Mouse (Mus musculus): Measurements from ENCODE around the gene Aldh1b1.

Gene Aldh1b1

DNA sequence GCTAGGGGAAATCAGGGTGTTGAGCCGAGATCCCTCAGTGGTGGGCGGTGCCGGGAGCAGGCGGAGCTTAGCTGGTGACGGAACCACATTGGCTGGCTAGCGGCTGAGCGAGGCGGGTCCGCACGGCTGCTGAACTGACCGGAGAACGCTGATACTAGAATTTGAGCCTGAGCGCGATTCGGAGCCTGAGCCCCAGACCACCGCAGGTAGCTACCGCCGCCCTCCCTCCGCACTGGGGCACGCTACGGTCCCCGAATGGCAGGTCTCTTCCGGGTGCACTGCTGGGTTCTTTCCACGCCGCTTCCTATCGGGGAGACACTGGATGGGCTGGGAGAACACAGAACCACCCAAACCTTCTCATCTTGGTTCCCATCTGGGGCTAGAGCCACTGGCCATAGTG is at the start of gene Aldh1b1:
TSS of gene Aldh1b1 (plus strand) at position 59 of the 400 bp plus-strand sequence.
- no peak for DNase-seq (ENCODE audit: low spot score)

DNA sequence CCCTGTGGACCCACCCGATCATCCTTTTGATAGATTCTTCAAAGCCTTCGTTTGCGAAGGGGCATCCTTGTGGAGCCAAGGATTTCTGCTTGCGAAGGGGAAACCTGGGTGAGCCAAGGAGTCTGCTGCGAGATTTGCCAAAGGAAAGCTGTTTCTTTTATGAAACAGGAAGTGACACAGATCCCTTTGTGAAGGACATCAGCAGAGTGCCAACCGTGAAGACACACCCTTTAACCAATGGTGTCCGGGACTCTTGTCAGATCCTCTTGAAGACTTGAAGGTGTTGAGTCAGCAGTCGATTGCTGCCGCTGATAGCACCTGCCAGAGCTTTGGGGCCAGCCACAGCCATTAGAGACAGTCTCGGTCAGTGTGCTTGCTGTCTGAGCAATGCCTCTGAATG is 49.4 kb upstream of the Aldh1b1 start:
- DNase-seq (ENCODE audit: low spot score), result no peak

DNA sequence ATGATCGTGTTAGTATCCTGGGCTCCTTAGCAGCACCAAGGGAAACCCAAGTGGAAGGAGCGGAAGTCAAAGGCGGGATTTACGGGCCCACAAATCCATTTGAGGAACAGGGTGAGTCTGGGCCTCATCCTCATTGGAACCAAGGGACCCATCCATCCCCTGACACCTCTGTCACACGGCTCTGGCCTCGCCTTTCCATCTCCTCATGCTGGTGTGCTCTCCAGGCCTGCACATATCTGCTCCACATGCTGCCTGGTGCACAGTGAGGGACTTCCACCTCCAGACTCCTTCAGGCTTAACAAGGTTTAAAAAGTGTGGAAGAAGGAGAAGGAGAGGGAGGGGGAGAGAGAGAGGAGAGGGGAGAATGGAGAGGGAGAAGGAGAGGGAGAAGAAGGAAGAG is 48.3 kb upstream of the Aldh1b1 start:
- no peak for DNase-seq (ENCODE audit: low spot score)

DNA sequence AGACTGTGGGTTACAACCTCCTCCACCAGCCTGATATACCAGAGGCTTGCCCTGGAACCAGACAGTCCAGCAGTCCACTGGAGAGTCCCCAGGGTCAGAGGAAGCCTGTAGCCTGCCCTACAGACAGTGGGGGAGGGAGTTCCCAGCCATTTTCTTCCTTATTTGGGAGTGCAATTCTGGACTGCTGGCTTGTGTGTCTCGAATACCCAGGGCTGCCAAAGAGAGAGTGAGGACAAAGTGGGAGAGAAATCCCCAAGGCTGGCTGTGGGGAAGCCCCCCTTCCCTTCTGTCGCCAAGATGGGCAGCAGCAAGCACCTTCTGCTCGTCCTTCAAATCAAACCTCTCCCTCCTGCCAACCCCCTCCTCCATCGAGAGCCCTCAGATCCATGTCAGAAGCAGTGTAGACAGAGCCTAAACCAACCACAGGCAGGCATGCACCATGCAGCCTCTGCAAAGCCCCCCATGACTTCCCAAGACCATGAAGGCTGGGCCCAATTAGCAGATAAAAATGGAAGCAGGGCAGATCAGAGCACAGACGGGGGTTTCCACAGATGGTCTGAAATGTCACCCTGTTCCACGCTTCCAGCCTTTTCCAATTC is 45.5 kb upstream of the Aldh1b1 start:
- no peak for DNase-seq (ENCODE audit: low spot score)

DNA sequence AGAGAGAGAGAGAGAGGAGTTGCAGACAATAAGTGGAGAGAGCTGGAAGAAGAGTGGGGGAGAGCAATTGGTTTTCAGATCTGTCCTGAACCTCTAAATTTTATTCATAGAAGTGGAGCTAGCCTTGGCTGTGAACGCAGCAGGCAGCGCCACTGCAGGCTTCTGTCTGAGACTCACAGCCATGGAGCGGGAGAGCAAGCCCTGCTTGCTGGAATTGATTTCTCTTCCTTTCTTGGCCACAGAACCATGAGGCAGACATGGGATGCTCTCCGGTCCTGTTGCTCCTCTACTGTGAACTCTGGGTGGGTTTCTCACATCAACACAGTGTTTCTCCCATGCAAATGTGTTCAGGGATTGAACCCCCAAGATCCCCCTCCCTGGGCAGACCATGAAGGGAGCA is 44.7 kb upstream of the Aldh1b1 start:
- DNase-seq (ENCODE audit: low spot score), result no peak

DNA sequence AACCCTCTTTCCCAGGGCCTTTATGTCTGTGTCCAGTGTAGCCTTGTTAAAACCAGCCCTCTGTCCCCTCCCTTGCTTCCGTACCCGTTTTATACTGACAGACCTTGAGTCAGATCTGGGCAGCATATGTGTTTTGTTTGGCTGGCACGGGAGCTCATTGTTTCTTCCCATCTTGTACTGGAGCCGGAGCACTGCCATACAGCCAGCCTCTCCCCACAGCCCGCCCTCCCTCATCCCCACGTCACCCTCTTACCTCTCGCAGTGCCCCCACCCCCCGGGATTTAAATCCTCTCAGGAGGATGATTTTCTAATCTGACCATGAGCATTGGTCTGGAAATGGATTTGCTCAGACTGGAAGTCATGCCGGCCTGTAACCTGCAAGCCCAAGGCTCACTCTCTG is 43.7 kb upstream of the Aldh1b1 start:
- no peak for DNase-seq (ENCODE audit: low spot score)

DNA sequence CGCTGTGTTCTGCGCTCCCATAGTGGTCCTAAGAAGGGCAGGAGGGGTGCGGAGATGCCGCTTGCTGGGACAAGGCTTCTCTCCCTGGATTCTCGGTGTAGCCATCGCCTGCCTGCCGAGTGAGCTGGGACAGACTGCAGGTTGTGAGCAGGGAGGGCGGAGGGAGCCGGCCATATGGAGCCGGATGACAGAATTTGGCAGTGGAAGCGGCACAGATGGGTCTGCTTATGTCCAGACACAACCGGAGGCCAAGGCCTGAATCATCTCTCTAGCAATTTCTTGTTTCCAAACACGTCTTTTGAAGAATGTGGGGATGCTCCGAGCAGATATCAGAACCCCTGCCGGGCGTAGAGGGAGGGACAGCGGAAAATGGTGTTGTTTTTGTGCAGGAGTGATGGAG is 42.9 kb upstream of the Aldh1b1 start:
- DNase-seq (ENCODE audit: low spot score), result no peak

DNA sequence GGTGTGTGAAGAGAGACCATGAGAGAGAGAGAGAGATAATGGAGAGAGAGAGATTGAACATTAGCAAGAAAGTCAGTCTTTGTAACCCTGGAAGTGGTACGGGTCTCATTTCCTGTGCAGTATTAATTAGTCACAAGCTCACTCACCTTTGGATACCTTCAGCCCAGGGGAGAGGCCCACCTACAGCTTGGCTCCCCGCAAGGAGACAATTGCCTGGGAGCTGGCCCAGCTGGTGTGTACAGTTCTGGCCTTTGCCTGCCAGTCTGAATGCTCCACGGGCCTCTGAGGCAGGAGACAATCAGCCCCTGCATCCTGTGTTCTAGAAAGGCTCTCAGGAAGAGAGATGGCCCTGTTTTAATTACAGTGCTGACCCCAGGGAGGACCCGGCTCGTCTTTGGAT is 40.9 kb upstream of the Aldh1b1 start:
- no peak for DNase-seq (ENCODE audit: low spot score)

DNA sequence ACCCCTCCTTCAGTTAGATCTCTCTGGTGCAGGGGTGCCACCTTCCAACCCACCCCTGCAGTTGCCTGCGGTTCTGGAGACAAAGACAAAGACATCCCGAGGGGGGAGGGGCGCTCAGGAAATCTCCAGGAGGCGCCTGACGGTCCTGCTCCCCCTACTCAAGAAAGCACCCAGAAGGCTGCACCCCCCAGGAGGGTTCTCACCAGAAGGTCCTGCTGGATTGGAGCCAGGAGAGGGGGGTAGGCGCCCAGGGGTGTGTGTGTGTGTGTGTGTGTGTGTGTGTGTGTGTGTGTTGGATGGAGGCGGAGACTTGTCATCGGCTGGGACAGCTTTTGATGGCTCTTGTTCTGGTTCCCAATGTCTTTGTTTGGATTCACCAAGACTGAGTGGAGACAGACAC is 39.4 kb upstream of the Aldh1b1 start:
- DNase-seq (ENCODE audit: low spot score), result no peak

DNA sequence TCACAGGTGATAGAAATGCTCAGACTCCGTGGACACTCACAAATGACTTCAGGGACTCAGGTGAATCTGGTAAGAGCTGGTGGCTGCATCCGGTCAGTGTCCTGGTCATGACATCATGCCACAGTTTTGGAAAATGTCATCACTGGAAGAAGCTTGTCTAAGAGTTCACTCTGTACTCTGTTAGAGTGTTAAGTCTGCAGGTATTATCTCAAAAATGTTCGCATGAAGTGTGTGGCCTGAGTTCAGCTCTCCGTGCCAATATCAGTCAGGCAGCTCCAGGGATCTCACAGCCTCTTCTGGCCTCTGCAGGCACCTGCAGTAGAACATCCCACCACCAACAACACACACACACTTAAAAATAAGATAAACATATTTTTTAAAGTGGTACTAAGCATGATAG is 36.2 kb upstream of the Aldh1b1 start:
- DNase-seq (ENCODE audit: low spot score), result no peak

DNA sequence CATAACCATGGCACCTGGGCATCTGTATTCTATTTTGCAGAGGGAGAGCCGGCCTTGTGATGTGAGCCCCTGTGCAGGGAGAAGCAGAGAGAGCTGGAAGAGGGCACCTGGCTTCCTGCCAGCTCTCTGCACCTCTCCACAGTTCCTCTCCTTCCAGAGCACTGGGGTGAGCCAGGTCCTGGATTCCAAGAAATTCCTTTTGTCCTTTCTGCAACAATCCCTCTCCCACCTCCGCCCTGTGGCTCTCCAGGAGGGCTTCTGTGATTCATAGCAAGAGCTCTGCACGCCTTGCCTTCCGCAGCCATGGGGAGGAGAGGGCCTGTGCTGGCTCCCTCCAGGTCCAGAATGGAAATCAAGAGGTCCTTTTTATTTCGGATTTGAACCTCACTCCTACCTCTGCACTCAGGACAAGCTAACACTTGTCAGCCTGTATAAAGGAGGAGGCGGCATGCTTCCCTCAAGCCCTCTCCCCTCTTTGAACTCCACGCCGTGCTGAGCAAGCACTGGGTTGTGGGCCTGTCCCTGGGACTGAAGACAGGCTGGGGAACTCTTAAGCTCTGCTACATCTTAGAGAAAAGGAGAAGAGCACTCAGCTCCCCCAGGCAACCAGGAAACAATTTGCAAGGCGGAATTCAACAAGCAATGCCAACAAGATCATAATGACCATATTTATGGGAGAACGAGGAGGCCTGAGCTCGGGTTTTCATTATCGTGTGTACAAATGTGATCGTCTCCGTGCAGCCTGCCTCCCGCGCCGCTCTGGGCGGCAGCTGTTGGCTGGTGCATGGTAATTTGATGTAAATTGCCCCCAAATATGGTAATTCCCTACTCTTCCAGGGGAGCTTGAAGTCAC is 35.3 kb upstream of the Aldh1b1 start:
- no peak for DNase-seq (ENCODE audit: low spot score)

DNA sequence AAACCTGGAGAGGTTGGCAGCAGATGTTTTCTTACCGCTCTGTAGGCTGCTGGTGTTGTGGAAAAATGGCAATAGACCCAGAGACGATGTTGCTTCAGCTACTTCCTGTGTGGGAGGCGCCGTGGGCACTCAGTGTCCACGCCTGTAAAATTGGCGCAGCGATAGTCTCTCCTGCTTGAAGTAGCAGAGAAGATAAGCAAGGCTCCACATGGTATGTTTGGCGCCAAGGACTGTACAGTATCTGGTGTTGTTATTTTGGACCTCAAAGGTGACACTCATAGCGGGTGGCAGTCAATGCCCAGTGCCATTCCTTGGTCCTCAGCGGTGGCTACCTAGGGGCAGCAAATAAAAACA is 34.7 kb upstream of the Aldh1b1 start:
- DNase-seq (ENCODE audit: low spot score), result no peak

DNA sequence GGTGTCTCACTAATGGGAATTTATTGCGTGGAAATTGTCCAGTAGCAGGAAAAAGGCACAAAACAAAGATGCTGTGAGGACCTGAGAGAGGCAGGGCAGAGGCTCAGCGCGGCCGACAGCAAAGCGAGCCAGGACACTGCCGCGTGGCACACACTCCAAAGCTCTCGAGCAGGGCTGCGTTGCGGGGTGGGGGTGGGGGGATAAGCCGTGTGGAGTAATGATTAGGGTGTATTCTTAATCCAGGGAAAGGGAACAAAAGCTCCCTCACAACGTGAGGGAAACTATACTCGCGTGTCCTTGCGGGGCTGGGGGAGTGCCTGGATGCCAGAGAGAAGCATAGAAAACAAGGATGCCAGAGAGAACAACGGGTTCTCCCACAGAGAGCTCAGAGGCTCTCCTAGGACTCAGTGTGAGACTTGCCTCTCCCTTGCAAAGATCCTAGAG is 33.7 kb upstream of the Aldh1b1 start:
- no peak for DNase-seq (ENCODE audit: low spot score)

DNA sequence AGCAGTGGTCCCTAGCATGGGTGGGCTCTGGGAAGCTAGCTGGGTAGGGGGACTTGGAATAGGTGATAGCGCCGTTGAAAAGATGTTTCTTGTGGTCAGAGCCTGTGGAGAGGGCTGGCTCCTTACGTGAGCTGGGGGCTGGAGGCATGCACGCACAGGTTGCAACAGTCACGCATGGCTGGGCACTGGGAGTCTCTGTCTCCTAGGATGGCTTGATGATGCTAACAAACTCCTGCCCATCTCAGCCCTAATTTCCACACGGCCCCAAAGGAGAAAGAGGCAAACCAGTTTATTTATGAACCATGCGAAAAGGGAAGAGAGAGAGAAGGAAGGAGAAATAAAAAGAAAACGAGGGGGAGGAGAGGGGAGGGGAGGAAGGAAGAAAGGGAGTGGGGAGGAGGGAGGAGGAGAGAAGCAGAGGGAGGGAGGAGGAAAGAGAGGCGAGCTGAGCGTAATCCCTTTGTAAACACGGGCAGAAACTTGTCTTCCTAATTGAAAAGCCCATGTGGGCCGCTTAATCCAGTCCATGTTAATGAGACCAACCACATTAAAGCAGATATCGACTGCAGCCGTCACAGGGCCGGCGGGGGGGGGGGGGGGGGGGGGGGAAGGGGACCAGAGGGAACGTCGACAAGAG is 33.1 kb upstream of the Aldh1b1 start:
- DNase-seq (ENCODE audit: low spot score), result no peak

DNA sequence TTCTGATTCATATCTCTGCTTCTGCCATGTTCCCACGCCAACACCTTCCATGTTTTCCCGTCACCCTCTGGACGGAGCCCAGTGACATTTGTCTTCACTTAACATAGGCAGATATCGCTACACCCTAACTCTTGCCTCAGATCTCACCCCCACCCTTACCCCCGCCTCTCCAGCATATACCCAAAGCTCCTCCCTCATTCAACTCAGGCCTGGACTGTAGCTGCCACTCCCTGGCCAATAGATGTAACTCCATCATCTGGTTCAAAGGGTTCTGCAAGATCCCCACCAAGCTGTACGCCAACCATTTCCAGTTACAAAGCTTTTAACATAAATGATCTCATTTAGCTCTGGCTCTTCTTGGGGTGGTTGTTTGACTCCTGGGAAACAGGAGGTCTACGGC is 32.0 kb upstream of the Aldh1b1 start:
- DNase-seq (ENCODE audit: low spot score), result no peak

DNA sequence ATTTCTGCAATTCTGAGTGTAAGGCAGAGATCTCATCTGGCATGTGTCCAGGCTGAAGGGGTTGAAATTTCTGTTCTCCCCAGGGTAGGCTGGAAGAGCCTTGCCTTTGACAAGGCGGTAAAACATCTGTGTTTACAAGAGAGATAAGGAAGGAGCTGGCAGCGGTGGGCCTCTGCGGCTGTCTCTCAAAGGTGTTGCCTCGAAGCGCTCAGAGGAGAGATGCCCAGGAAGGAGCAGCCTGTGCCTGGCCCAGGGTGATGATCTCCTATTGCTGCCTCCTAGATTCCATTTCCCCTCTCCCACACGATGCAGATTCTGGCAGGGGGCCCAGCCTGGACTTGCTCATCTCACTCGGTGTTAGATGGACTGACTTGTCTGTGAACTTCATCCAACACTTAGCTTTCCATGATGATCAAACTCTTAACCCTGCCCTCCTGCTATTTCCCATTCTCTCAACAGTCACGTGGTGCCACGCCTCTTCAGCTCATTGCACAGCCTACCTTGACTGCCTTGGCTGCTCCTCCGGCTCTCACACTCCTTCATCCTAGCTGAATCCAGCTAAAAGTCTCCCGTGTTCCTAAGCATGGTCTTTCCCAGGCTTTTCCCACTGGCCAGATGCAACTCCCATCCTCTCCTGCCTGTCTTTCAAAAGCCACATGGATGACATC is 30.8 kb upstream of the Aldh1b1 start:
- no peak for DNase-seq (ENCODE audit: low spot score)

DNA sequence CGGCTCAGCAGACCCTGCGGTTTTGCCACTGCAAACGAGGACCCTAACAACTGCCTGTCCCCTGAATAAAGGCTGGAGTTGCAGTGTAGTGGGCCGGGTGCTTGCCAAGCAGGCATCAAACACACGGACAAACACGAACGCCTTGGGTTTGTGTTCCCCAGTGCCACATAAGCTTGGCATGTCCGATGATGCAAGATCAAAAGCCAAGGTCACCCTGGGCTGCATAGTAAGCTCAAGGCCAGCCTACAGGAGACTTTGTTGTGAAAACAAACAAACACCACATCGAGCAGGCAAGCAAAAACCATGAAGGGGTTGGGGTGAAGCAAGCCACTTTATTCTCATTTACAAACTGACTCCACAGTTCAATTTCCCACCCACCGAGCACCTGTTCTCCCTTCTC is 29.7 kb upstream of the Aldh1b1 start:
- no peak for DNase-seq (ENCODE audit: low spot score)

DNA sequence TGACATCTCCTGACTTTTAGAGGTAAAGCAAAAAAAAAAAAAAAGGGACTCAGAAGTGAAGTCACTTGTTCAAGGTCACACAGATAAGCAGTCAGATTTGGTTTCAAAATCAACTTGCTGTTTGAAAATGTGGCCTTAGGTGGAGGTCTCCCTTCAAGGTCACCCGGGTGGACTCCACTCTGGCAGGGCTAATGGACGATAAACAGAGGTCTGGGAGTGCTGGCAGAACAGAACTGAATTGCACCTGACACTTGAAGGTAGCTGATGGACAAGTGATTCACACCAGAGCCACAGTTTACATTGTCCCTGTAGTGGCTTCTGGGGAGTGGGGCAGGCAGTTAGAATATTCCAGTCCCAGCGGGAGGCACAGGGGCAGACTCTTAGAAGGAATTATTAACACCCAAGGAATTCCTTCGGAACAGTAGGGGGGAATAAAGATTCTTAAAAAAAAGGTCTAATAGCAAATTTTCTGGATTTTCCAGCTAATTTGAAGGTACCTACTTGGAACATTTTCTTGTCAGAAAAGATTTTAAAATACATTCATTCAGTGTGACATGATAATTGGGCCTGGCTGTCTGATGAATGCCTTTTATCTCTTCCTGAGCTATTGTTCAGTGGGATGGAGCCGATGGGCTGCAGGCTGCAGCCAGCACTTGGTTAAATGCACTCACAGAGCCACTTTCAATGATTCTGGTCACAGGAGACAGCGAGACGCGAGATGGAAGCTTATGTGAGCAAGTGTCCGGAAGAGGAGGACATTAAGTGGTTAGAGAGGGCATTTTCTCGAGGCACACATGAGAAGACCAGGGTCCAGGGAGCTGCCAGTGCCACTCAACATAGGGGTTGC is 28.8 kb upstream of the Aldh1b1 start:
- DNase-seq (ENCODE audit: low spot score), result no peak

DNA sequence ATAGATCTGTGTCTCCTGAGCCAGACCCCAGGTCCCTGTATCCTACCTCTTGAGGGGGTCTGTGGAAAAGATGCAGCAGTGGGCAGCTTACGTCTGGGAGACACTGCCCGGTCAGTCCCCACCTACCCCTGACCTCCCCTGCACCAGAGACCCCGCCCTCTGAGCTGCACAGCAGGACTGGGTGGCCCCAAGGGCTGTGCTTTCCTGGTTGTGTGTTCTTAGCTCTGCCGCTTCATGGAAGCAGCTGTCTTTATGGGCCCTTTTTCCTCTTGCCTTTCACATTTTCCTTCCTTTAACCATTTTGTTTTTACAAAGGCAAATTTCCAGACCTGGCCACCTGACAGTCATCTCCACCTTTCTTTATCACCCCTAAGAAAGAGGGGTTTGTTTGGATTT is 28.2 kb upstream of the Aldh1b1 start:
- no peak for DNase-seq (ENCODE audit: low spot score)

DNA sequence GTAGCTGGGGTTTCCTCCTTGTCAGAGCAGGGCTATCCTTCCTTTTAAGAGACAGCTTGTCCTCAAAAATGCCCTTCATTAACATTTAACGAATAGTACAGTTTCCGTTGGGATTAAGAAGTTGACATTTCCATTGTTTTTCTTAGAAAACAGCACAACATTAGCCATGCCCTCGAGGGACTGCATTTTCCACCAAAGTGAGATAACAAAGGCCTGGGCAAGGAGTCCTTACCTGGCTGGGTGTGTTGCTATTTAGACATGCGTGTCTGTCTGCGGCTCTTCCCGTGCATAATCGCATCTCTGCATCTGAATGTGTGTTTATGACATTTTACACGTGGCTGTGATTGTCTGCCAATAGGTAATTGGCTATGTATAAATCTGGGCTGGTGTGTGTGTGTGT is 27.6 kb upstream of the Aldh1b1 start:
- DNase-seq (ENCODE audit: low spot score), result no peak

DNA sequence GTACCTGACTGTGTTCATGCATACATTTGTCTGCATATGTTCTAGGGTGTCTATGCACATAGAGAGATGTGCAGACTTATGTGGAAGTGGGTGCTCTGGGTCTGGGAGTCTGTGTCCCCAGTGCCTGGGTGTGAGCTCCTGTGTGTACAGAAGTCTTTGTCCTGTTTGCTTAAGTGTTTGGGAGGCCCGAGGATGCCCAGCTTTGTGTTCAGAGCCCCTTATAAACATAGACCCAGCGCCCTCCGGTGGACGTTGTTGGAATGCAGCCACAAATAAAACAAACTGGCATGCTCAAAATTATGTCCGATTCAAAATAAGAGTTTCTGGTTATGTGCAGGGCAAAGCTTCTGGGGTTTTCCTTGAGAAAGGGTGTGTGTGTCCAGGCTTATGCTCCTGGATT is 27.2 kb upstream of the Aldh1b1 start:
- DNase-seq (ENCODE audit: low spot score), result peak; percentile 13

DNA sequence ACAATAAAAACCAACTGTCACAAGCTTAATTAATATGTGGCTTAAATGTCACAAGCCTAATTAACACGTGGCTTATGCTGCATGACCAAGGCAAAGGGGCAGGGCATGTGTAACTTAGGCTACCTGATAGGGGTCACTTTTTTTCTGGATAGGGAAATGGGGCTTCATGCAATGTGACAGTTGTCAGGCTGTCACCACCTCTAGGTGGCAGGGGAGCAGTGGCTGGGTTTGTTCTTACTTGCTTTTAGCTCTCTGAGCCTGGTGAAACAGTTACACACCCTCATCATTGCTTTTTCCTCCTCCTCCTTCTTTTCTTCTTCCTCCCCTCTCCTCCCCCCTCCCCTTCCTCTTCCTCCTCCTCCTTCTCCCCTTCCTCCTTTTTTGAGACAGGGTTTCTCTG is 15.2 kb upstream of the Aldh1b1 start:
- no peak for DNase-seq (ENCODE audit: low spot score)
